Mouse (Mus musculus) C2C12 (cell line): ENCODE measurements around the gene Gm10309.

Experiments
- CEBPB ChIP-seq: IDR thresholded peaks from one replicate; pipeline ENCODE4 v1.6.1; 2011; ENCODE audit warnings: low read depth, mild to moderate bottlenecking, control low read depth, moderate library complexity
- CTCF ChIP-seq: IDR thresholded peaks from one replicate; pipeline ENCODE4 v1.5.1; 2011; ENCODE audit not compliant: control insufficient read depth, insufficient read depth, insufficient read length
- FOSL1 ChIP-seq: IDR thresholded peaks from one replicate; pipeline ENCODE4 v1.8.0; 2011; ENCODE audit warnings: mild to moderate bottlenecking, low read length; ENCODE audit not compliant: poor library complexity, insufficient read depth, severe bottlenecking
- MAX ChIP-seq: IDR thresholded peaks from one replicate; pipeline ENCODE4 v1.6.1; 2011; ENCODE audit warnings: mild to moderate bottlenecking, control low read depth
- MYOD1 ChIP-seq: IDR thresholded peaks from one replicate; pipeline ENCODE4 v1.6.1; 2011; ENCODE audit warnings: low read depth; ENCODE audit not compliant: control insufficient read depth, insufficient read length
- USF1 ChIP-seq: IDR thresholded peaks from one replicate; pipeline ENCODE4 v1.6.1; 2011; ENCODE audit warnings: low read depth, mild to moderate bottlenecking, control low read depth, moderate library complexity

- TF ChIP-seq CTCF: no peak
- no peak for TF ChIP-seq MYOD1
- no peak for TF ChIP-seq USF1
- no peak for TF ChIP-seq MAX
- no peak for TF ChIP-seq FOSL1
- no peak for TF ChIP-seq CEBPB
Observed at GRCm38 (mm10) chr17:86501393-86501792, 3.6 kb downstream of the Gm10309 start.
